Mouse (Mus musculus) liver, embryonic 15.5 days (tissue): Measurements from ENCODE around the gene Fbxl17. TPM values are rescaled to one million over a fixed set of nuclear protein-coding genes. Genes with fewer than 3 reads are reported as not detected.

Experiments used
- ATAC-seq: fragments of 200-750 bp; cut with Nextera tagmentation; 2 replicates; pipeline ENCODE4 v1.8.0; 2017; ENCODE audit warnings: moderate number of reproducible peaks, mild to moderate bottlenecking, moderate library complexity; ENCODE audit not compliant: insufficient read depth
- H3K27ac ChIP-seq: fragments of 300-500 bp; sonication (generic); replicated peaks from 2 replicates; pipeline ENCODE4 v1.5.1; 2015; ENCODE audit warnings: mild to moderate bottlenecking, inconsistent platforms
- H3K27me3 ChIP-seq: fragments of 300-500 bp; sonication (generic); 2 replicates; pipeline ENCODE4 v1.6.1; 2015; ENCODE audit warnings: mild to moderate bottlenecking, inconsistent platforms
- H3K36me3 ChIP-seq: fragments of 300-500 bp; sonication (generic); replicated peaks from 2 replicates; pipeline ENCODE4 v1.6.1; 2015; ENCODE audit warnings: moderate library complexity, mild to moderate bottlenecking, inconsistent platforms
- H3K4me1 ChIP-seq: fragments of 300-500 bp; sonication (generic); replicated peaks from 2 replicates; pipeline ENCODE4 v1.6.1; 2015; ENCODE audit warnings: inconsistent platforms
- H3K4me2 ChIP-seq: fragments of 300-500 bp; sonication (generic); 2 replicates; pipeline ENCODE4 v1.6.1; 2015; ENCODE audit warnings: moderate library complexity, mild to moderate bottlenecking, inconsistent platforms
- H3K4me3 ChIP-seq: fragments of 300-500 bp; sonication (generic); replicated peaks from 2 replicates; pipeline ENCODE4 v1.5.1; 2015; ENCODE audit warnings: mild to moderate bottlenecking, inconsistent platforms
- H3K9ac ChIP-seq: fragments of 300-500 bp; sonication (generic); 2 replicates; pipeline ENCODE4 v1.6.1; 2015; ENCODE audit warnings: moderate library complexity, mild to moderate bottlenecking, inconsistent platforms
- H3K9me3 ChIP-seq: fragments of 300-500 bp; sonication (generic); replicated peaks from 2 replicates; pipeline ENCODE4 v1.6.1; 2016; ENCODE audit warnings: inconsistent platforms
- WGBS: fragments of 180-500 bp; shearing (Covaris S2); methylation state at CpG from one replicate; pipeline ENCODE4 v1.1.7; 2015; ENCODE audit warnings: mixed read lengths; ENCODE audit not compliant: insufficient replicate concordance; 5-methylcytosine and 5-hydroxymethylcytosine counted together
- polyA plus RNA-seq: library from polyadenylated mRNA; unstranded; fragments of >200 nt; fragmentation: Nextera tagmentation; extraction: Ambion mirVana; gene quantifications from 2 replicates; pipeline ENCODE4 v1.2.1, GENCODE M21; 2015

Fbxl17 gene
- polyA plus RNA-seq, 1 experiment from 2014 or later = 1.8 TPM

- 70% methylated on average over 3 of the region's 3 CpGs for WGBS
- no peak overlapping the region for H3K4me2 ChIP-seq
- no peaks in the 10 kb centered on the region for H3K36me3 ChIP-seq
- H3K27me3 ChIP-seq = no peaks in the 10 kb centered on the region
- H3K9ac ChIP-seq = no peak overlapping the region
- no peak overlapping the region for H3K4me3 ChIP-seq
- no peaks in the 10 kb centered on the region for H3K4me1 ChIP-seq
- H3K9me3 ChIP-seq = no peaks in the 10 kb centered on the region
- no peak overlapping the region for H3K27ac ChIP-seq
- ATAC-seq = no peak
Observed at GRCm38 (mm10) chr17:63167248-63167647, 332.6 kb downstream of the Fbxl17 start.

DNA sequence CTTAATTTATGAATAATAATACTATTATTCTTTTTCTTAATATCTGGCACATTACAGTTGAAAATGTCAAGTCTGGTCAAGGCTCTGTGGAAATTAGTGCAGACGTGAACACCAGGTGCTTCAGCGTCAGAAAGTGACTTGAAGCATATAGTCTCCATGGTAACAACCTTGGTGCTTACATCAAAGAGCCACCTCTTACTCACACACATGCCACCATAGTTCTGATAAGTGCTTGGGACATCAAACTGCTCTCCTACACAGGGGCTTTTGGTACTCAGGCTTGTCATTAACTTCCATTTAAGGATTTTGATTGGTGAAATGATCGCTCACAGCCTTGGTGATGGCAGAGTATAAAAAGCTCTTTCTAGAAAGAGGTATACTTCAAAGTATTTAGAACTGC lies 333.1 kb downstream of the Fbxl17 start:
- no peaks in the 10 kb centered on the region for H3K36me3 ChIP-seq
- H3K4me2 ChIP-seq = no peak overlapping the region
- ATAC-seq = no peak
- no peaks in the 10 kb centered on the region for H3K4me1 ChIP-seq
- WGBS = 72% methylated on average over 3 of the region's 3 CpGs
- no peak overlapping the region for H3K27ac ChIP-seq
- H3K4me3 ChIP-seq = no peak overlapping the region
- H3K27me3 ChIP-seq = no peaks in the 10 kb centered on the region
- no peaks in the 10 kb centered on the region for H3K9me3 ChIP-seq
- no peak overlapping the region for H3K9ac ChIP-seq

GRCm38 (mm10) chr17:63165847-63166246 lies 334.0 kb downstream of the Fbxl17 start:
- H3K9me3 ChIP-seq = no peaks in the 10 kb centered on the region
- no peaks in the 10 kb centered on the region for H3K4me1 ChIP-seq
- H3K27ac ChIP-seq = no peak overlapping the region
- no peaks in the 10 kb centered on the region for H3K36me3 ChIP-seq
- no peaks in the 10 kb centered on the region for H3K27me3 ChIP-seq
- no peak overlapping the region for H3K4me3 ChIP-seq
- no peak for ATAC-seq
- 82% methylated on average over 13 of the region's 13 CpGs for WGBS
- H3K4me2 ChIP-seq = no peak overlapping the region
- no peak overlapping the region for H3K9ac ChIP-seq

DNA sequence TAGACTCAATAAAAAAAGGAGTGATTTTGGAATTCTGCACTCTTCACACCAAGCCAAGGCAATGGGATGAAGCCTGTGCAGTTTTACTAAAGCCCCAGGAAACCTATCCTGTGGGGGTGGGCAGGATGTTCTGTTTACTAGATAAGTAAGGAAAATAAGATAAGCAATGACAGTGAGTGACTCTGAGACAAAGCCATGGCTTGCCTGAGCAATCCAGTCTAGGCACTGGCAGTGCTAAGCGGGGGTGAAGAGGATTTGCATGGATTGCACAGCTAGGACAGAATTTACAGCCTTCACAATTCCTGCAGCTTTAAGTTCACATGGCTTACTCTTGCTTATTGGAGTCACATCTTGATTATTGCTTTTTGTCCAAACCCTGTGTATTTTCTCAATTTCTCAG lies 335.5 kb downstream of the Fbxl17 start:
- H3K36me3 ChIP-seq = no peaks in the 10 kb centered on the region
- H3K27ac ChIP-seq = no peak overlapping the region
- 42% methylated on average over 1 of the region's 1 CpGs for WGBS
- H3K9ac ChIP-seq = no peak overlapping the region
- no peaks in the 10 kb centered on the region for H3K27me3 ChIP-seq
- no peak overlapping the region for H3K4me3 ChIP-seq
- no peaks in the 10 kb centered on the region for H3K4me1 ChIP-seq
- no peak overlapping the region for H3K4me2 ChIP-seq
- ATAC-seq = no peak
- H3K9me3 ChIP-seq = no peaks in the 10 kb centered on the region

DNA sequence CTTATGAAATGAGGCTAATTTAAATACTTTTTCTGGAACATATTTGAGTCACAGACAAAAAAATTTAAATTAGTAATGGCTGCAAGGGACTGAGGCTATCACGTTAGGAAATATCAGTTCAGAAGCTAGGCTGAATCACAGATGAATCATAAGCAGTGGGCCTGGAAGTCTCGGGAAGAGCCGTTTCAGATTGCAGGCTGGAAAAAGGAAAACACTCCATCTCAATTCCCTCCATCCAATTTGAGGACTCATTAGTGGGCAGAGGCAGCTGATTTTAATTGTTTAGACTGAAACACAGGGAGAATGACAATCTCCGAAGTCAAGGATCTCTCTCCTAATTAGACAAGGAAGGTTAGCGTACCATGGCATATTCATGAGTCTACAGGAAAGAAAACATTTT lies 337.9 kb downstream of the Fbxl17 start:
- Histone ChIP-seq H3K4me3 (no peak overlapping the region), H3K27ac (no peak overlapping the region), H3K9me3 (no peaks in the 10 kb centered on the region), H3K36me3 (no peaks in the 10 kb centered on the region), H3K9ac (no peak overlapping the region), H3K27me3 (no peaks in the 10 kb centered on the region), H3K4me2 (no peak overlapping the region), H3K4me1 (no peaks in the 10 kb centered on the region)
- ATAC-seq = no peak
- WGBS = 81% methylated on average over 5 of the region's 5 CpGs

DNA sequence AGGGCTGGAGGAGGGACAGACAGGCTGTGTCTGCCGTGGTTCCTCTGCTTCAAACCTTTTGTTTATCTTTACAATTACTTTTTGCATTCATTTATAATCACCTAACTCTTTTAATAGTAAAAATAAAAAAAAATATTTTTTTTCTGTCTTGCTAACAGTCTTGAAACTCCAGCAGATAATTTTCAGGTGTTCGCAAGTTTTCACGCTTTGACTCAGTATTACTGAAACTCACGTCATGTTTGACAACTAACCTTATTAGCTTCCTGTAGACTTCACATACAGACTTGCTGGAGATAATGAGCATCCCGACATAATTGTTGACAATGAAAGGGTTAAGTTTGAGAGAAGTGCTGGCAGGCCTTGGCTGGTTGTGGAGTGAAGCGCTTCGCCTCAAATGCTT lies 340.6 kb downstream of the Fbxl17 start:
- Histone ChIP-seq H3K36me3 (no peaks in the 10 kb centered on the region), H3K27ac (no peak overlapping the region), H3K9me3 (no peaks in the 10 kb centered on the region)

DNA sequence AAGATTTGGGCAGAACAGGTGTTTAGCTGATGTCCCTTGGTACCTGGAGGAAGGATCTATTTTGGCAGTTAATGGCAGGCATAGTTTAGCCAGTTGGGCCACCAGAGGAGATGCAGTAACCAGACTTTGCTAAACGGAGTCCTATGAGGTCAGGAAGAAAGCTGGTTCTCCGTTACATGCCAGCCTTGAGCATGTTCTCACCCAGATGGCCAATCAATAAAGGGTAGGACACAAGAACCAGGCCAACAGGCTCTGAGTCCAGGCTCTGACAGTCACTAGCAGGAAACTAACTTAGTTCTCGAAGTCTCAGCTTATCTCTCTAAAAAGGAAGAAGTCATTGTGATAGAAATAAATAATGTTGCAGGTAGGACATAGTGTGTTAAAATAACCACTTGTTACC lies 341.4 kb downstream of the Fbxl17 start:
- Histone ChIP-seq H3K9ac (no peak overlapping the region), H3K9me3 (no peaks in the 10 kb centered on the region), H3K4me2 (no peak overlapping the region), H3K36me3 (no peaks in the 10 kb centered on the region), H3K27ac (no peak overlapping the region), H3K27me3 (no peaks in the 10 kb centered on the region), H3K4me3 (no peak overlapping the region), H3K4me1 (no peaks in the 10 kb centered on the region)
- ATAC-seq = no peak
- WGBS = 56% methylated on average over 3 of the region's 3 CpGs

More for the DNA sequence above, 340.6 kb downstream of the Fbxl17 start:
- Histone ChIP-seq H3K9ac (no peak overlapping the region), H3K4me2 (no peak overlapping the region), H3K4me3 (no peak overlapping the region), H3K27me3 (no peaks in the 10 kb centered on the region), H3K4me1 (no peaks in the 10 kb centered on the region)
- WGBS = 69% methylated on average over 7 of the region's 7 CpGs
- no peak for ATAC-seq

DNA sequence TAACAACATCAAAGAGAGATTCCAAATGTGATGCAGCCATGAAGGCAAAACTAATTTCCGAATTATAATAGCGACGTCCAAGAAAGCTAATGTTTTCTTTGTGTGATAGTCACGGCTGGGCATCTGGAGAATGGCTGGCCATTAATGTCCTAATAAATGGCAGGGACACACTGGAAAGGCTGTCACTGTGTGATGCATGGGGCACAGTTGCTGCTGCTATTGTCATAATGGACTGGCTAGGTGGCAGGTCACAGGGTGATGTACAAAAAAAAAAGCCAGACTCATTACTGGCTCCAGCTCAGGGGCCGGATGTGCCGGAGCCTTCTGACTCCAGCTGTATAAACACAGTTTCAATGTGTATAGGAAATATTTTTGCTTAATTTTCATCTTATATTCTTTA lies 341.9 kb downstream of the Fbxl17 start:
- Histone ChIP-seq H3K36me3 (no peaks in the 10 kb centered on the region), H3K27me3 (no peaks in the 10 kb centered on the region), H3K4me1 (no peaks in the 10 kb centered on the region), H3K9me3 (no peaks in the 10 kb centered on the region), H3K27ac (no peak overlapping the region), H3K4me2 (no peak overlapping the region), H3K4me3 (no peak overlapping the region), H3K9ac (no peak overlapping the region)
- 76% methylated on average over 6 of the region's 6 CpGs for WGBS
- no peak for ATAC-seq

DNA sequence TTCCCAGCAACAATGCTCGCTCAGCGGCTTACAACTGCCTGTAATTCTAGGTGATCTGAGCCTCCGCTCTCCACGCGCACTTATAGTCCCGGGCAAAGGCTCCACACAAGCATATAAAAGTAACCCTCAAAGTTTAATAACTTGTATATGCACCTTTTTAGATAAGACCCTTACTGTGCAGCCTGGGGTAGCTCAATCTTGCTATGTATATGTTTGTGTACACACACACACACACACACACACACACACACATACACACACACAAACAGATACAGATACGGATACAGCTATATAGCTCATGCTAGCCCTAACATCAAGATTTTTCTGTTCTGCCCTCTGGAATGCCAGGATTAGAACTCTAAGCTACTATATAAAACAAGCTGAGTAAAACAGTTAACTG lies 342.8 kb downstream of the Fbxl17 start:
- H3K4me3 ChIP-seq = no peak overlapping the region
- 89% methylated on average over 7 of the region's 7 CpGs for WGBS
- H3K27me3 ChIP-seq = no peaks in the 10 kb centered on the region
- no peak for ATAC-seq
- H3K9ac ChIP-seq = no peak overlapping the region
- H3K9me3 ChIP-seq = no peaks in the 10 kb centered on the region
- H3K4me2 ChIP-seq = no peak overlapping the region
- no peak overlapping the region for H3K27ac ChIP-seq
- no peaks in the 10 kb centered on the region for H3K36me3 ChIP-seq
- no peaks in the 10 kb centered on the region for H3K4me1 ChIP-seq

- no peak overlapping the region for H3K9ac ChIP-seq
- no peak overlapping the region for H3K4me3 ChIP-seq
- H3K27me3 ChIP-seq = no peaks in the 10 kb centered on the region
- WGBS = 58% methylated on average over 2 of the region's 2 CpGs
- no peaks in the 10 kb centered on the region for H3K36me3 ChIP-seq
- no peak overlapping the region for H3K4me2 ChIP-seq
- ATAC-seq = no peak
- no peaks in the 10 kb centered on the region for H3K9me3 ChIP-seq
- H3K27ac ChIP-seq = no peak overlapping the region
- H3K4me1 ChIP-seq = peaks cover 12% of the 10 kb centered on the region; the same call in 1 of the 2 replicates
Observed at GRCm38 (mm10) chr17:63146514-63146913, 353.3 kb downstream of the Fbxl17 start.

DNA sequence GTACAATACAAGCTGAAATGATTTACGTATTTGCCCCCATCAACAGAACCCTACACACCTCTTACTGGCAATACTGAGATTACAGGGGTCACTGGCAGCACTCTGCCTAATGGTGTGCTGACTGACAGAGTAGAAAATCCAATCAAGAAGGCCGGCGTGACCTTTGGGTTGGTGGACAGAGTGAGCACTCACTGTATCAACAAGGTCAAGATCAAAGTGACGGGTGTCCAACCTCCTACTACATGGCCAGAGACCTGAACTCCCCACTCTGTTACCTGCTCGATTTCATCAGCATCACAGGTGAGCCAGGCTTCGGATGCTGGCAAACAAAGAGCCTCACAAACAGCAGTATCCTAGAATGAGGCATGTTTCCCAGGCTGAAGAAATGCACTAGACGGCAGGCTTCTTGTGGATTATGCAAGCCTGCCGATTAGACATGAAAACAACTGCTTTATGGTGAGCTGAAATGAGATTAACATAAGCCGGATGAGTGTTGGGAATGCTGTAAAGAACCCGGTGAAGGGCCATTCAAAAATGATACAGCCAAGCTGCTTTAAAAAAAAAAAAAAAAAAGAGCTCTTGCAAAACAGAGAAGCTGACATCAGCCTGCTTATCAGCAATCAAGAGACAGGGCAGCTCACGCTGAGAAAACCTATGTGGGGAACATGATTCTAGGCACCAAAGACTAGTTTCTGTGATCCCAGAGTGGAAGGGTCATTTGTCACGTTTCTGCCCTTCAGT lies 353.9 kb downstream of the Fbxl17 start:
- WGBS = 50% methylated on average over 12 of the region's 12 CpGs
- ATAC-seq = peak; percentile 51; the same call in 1 of the 2 replicates
- no peaks in the 10 kb centered on the region for H3K27me3 ChIP-seq
- no peak overlapping the region for H3K9ac ChIP-seq
- no peak overlapping the region for H3K27ac ChIP-seq
- H3K36me3 ChIP-seq = no peaks in the 10 kb centered on the region
- H3K4me1 ChIP-seq = peaks cover 12% of the 10 kb centered on the region; the same call in 1 of the 2 replicates
- no peak overlapping the region for H3K4me3 ChIP-seq
- no peaks in the 10 kb centered on the region for H3K9me3 ChIP-seq
- no peak overlapping the region for H3K4me2 ChIP-seq

DNA sequence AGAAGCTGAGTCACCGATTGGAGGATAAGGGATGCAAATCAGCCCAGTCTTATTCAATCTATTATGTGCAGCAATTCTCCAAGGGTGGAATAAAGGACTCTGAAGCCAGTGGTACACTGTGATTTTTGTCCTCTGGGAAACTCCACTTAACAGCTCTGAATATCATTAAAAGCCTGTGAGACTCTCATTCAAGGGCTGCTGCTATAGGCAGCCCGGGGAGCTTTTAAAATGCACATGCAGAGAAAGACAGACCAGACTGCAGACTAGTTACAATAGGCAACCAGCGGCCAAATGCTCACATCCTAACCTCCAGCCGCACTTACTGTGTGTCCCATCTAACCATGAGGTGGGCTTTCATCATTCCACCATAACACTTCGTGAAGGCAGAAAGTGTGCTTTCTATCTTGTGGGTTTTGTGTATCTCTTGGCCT lies 354.5 kb downstream of the Fbxl17 start:
- H3K4me1 ChIP-seq = peaks cover 12% of the 10 kb centered on the region; the same call in 1 of the 2 replicates
- 76% methylated on average over 5 of the region's 5 CpGs for WGBS
- H3K4me2 ChIP-seq = no peak overlapping the region
- H3K36me3 ChIP-seq = no peaks in the 10 kb centered on the region
- H3K4me3 ChIP-seq = no peak overlapping the region
- ATAC-seq = no peak
- H3K27me3 ChIP-seq = no peaks in the 10 kb centered on the region
- no peak overlapping the region for H3K9ac ChIP-seq
- H3K27ac ChIP-seq = no peak overlapping the region
- H3K9me3 ChIP-seq = no peaks in the 10 kb centered on the region
